Mouse (Mus musculus) adrenal gland, adult 8-10 months (tissue): ENCODE measurements at regions not wholly inside any gene's neighbourhood (a gene's known extent, or its start where the extent isn't known, plus 50 kb on each side); places are given as distances from the start of the nearest gene placed in this dataset.

Experiments
- DNase-seq: peaks from one replicate; pipeline ENCODE4 v3.0.0; 2022

DNA sequence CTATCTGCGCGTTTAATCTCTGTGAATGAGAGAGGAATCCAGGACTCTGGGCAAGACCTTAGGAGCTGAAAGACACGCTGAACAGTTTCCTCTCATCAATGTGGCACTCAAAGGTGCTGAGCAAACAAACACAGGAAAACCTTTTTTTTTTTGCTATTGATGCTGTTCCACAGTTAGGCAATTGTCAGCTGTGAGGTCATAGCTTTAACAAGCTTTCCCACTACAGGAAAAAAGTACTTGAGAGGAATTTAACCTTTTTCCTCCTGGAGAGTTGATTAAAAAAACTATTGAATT lies 261.0 kb downstream of the Fzd1 start:
- no peak for DNase-seq

DNA sequence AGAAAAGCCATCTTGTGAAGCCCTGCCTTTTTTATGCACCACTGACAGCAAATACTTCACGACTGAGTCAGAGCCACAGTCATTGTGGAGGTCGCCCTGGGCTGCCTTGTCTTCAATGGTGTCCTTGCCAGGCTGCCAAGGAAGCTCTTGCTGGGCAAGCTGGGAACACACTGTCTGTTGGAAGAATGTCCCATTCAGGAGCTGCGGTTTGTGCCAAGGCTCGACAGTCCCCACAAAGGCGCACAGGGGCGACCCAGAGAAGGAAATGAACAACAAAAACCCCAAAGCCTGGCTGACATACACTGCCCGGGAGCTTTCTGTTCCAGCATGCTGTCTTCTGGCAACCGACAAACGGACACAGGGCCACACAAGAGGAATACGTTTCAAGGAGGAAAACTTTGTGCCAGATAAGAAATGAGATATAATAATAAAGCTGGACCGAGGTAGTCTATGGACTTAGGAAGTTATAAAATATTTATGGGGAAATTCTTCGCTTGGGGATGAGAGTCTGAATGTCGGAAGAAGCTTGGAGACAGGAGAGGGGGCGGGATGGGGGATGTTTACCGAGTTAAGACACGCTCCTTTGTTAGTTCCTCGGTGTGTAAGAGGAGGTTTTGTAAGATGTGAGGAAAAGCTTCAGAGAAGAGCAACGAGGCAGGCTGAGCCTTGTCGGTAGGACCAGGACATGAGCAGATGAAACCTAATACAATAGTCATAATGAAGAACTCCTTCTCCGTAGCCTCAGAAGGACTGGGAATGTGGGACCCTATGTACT lies 261.5 kb downstream of the Fzd1 start:
- peak; percentile 84 for DNase-seq

DNA sequence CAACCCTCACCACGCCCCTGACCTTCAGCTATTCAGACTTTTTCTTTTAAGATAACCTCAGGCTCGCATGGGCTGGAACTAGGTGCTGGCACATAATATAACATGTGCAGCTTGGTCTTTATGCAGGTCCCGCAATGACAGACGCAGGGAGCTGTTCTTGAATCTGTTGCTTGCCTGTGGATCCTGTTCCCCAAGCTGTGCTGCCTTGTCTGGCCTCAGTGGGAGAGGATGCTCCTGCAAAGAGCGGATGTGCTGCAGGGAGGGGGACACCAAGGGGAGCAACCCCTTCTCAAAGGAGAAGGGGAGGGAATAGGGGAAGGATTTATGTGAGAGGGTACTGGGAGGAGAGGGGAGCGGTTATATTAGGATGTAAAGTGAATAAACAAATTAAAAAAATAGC lies 262.4 kb downstream of the Fzd1 start:
- no peak for DNase-seq

DNA sequence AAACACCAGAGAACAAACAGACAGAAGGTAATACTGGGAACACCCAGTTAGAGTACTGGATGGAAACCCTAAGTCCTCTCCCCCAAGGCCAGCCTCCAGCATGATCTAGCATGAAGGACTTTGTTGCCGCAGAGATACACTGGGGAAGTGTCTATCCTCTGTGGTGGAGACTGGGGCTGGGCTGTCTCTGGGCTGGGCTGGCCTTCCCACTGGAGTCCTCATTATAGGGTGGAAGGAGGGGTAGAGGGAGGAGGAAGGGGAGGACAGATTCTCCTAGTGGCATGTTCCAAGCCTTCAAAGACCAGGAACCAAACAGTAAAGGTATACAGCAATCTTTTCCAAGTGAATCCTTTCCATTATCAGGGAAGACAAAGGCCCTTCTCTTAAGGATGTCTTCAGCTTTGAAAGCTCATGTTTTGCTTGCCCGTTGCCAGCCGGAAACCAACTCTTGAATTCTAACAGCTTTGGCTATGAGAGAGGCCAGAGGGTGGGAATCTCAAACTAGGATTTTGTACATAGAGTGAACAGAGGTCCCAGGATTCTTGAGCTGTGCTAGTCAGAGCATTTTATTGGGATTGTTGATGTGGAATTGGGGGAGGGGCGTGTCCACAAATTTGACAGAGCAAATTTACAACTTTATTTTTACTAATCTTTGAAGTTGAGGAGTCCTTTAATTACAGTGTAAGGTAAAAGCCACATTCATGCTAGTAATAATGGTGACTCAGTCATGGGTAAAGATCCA lies 271.3 kb downstream of the Fzd1 start:
- no peak for DNase-seq

DNA sequence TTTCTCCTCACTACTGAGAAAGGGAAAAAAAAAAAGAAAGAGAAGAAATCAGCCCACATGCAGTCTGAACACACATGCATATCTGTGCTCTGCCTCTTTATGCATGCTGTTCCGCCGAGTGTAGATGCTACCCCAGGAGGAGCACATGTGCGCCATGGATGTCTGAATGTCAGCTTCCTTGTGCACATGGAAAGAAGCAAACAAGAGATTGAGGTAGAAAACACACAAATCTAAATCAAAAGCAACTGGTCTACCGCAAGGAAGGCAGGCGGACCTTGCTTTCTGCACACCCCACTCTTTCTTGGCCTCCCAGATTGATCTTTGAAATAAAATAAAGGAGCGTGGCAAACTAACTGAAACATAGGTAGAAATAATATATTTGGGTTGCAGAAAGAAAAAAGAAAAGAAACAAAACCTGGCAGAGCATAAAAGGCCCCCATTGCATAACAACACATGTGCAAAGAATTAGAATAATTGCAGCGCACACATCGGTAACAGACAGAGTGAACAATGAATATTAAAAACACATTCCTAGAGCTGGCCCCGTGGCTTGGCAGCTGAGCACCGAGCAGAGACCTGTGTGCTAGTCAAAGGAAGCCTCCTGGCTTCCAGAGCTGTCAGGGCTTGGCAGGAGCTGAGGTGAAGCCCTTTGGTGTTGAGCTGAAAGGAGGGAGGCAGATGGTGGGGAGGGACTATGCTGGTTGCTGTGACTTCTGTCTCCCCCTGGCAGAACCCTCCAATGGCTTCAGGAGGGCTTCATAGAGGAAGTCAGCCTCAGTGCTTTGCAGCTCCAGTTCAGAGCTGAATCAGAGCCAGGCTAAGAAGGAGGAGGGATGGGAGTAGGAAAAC lies 272.1 kb downstream of the Fzd1 start:
- DNase-seq = no peak

DNA sequence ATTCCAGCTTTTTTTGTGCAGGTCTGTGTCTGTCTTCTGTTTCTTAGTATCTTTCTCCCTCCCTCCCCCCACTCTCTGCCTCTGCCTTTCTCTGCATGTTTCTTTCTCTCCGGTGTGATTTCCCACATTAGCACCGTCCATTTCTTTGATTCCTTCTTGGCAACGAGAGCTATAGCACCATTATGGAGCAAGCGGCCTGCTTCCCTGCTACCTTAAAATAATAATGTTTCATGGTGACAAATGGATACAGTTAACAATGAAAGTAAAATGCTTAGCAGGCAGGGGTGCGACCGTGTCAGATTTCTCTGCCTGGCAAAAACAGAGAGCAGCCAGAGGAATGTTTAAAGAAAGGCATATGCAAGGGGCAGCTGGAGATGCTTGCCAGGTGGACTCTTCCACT lies 273.1 kb downstream of the Fzd1 start:
- DNase-seq = no peak

DNA sequence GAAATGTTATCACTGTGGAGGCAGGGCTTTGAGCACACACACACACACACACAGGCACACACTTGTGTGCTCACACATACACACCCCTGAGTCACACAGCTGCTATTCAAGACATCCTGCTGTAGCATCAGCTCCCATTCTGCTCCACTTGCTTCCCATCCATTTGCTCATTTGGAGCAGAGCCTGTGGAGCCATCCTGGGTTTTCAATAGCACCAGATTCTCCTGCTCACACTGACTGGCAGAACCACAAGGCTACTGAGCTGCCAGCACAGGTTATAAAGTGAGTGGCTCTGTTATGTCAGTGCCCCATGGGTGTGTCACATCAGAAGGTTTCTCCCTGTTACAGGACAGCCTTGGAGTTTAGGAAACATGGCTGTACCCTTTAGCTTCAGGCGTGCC lies 273.7 kb downstream of the Fzd1 start:
- DNase-seq = no peak

DNA sequence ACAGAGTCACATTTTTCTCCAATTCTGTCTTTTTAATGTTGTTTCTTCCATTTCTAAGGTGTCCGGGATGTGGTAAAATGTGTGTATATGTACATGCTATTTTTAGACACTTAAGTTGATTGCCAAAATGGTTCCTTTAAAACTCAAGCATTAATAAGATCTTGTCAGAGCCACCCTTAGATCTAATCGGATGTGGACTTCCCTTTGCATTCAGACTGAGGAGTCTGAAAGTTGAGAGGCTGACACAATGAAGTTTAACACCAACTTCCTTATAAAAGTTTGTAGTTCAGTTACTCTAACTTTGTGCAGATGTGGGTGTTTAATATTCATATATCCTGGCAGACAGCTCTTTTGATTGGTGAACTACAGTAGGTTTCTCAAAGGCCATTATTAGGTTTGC lies 282.1 kb downstream of the Mterf1b start:
- no peak for DNase-seq
